Mouse (Mus musculus) layer of hippocampus, postnatal 10 days (tissue): Measurements from ENCODE around the gene Scel. TPM values are rescaled to one million over a fixed set of nuclear protein-coding genes. Genes with fewer than 3 reads are reported as not detected.

Source experiments
- DNase-seq, 2 experiments: peaks; one replicate each; pipeline ENCODE4 v3.0.0; 2021; ENCODE audit warnings: low spot score in 2 of 2
- total RNA-seq, 2 experiments: library from RNA; stranded (reverse); gene quantifications; 2 replicates each; pipeline ENCODE4 v1.2.3; 2021

Scel gene
- total RNA-seq, 2 experiments from 2014 or later = 0.67 to 0.80 TPM

GRCm38 (mm10) chr14:103509544-103509943 lies 3.6 kb upstream of the Scel start:
- DNase-seq = no peak

DNA sequence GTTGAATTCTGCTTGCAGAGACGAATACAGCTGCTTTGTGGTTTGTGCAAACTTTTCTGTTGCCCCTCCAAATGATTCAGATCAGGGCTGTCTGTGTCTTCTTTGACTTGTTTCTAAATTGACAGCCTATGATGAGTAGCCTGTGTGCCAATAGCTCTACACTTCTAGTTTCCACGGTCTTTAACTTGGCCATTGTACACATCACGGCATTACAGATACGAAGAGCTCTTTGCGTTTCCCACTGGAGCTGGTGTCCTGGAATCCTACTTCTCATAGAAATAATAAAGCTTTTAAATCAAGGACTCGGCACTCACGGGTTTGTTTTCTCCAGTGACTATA lies 300 bp downstream of the Scel start:
- DNase-seq = no peak

- no peak for DNase-seq
These were observed 2.3 kb downstream of the Scel start for GRCm38 (mm10) chr14:103515419-103515818.

DNA sequence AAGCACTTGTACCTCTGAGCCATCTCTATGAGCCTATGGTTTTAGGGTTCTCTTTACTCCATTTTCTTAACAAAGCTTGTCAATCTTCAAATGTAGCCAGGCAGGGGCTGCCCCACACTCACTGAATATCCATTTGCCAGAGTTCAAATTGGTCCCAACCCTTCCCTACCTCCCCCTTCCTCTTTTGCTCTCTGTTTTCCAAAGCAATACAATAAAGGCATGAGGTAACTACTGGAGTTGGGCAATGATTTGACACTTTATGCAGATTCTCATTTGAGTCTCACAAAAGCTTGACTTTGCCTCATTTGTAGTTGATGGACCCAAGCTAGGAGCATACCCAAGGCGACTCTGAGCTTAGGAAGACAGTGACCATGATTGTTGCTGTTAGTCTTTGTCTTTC lies 13.1 kb downstream of the Scel start:
- no peak for DNase-seq

- DNase-seq = no peak
These were observed 16.7 kb downstream of the Scel start for GRCm38 (mm10) chr14:103529733-103530367.

- DNase-seq = no peak
These were observed 18.7 kb downstream of the Scel start for GRCm38 (mm10) chr14:103531722-103532341.

GRCm38 (mm10) chr14:103535511-103536024 lies 22.4 kb downstream of the Scel start:
- DNase-seq = no peak

DNA sequence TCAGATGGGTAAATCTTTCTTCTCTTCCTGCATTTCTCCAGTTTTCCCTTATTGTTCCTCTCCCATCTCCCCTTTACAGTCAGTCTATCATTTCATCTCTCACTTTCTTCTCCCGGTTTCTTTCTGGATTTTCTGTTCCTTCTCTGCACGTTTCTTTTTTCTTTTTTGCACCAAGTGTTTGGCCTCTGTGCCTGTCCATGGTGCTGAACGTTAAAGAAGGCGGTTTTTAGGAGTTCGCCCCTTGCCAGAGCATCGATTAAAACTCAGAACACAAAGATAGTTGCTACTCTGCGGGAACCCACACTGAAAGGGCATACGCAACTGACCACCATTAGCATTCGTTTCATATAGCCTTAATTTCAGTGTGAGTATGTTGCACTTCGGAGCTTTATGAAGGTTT lies 23.2 kb downstream of the Scel start:
- DNase-seq = no peak

- peak; percentile 73 to 79 for DNase-seq
These were observed 24.4 kb downstream of the Scel start for GRCm38 (mm10) chr14:103537355-103538056.

DNA sequence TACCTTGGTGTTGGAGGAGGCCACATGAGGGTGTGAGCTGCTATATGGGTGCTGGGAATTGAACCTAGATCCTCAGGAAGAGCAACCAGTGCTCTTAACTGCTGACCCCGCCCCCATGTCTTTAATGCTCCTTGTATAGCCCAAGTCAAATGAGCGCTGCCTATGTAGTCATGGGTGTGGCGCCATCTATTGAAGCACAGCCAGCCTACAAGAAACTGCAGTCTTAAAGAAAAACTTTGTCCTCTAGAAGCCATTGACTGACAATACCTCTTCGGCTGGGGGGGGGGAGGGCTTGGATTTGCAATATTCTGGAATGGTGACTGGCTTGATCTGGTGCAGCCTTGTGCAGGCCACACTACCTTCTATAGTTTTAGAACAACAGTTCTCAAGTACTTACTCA lies 26.7 kb downstream of the Scel start:
- no peak for DNase-seq

- no peak for DNase-seq
These were observed 28.5 kb downstream of the Scel start for GRCm38 (mm10) chr14:103541679-103542078.

- no peak for DNase-seq
These were observed 30.4 kb downstream of the Scel start for GRCm38 (mm10) chr14:103543304-103544079.

GRCm38 (mm10) chr14:103545734-103546133 lies 32.6 kb downstream of the Scel start:
- DNase-seq = no peak

DNA sequence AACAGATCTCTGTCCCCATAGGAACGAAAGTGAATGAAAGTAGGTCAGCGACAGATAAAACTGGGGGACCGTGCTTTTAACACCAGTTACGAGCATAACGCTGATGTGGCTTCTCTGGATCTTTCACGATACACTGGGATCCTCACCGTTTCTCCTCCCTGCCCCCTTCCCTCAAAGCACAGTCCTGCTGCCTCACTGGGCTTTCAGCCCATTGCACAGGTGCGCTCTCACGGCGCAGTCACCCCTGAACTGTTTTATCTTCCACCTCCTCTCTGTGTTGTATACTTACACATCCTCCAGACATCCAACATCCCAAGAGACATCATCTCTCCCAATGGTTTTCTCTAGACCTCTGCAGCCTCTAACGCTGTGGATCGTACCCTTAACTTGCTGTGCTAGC lies 33.1 kb downstream of the Scel start:
- DNase-seq = no peak

GRCm38 (mm10) chr14:103548220-103548619 lies 35.1 kb downstream of the Scel start:
- no peak for DNase-seq

GRCm38 (mm10) chr14:103550480-103550879 lies 37.3 kb downstream of the Scel start:
- DNase-seq = peak; percentile 89

DNA sequence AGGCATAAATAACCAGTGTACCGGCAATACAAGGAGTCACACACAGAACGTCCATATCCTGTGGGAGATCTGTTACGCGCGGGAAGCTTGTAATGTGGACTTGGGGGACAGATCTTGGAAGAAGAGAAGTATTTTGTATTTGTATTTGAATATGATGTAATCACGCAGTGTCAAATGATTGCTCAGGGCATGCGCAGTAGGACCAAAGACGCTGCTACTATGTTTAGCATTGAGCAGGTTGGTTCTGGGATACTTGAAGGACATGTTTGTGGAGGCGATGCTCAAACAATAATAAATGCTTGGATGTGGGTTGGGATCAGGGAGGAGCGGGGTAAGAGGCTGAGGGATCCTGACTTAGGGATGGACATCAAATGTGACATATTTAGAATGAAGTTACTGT lies 37.8 kb downstream of the Scel start:
- no peak for DNase-seq

- no peak for DNase-seq
These were observed 38.8 kb downstream of the Scel start for GRCm38 (mm10) chr14:103551921-103552320.

DNA sequence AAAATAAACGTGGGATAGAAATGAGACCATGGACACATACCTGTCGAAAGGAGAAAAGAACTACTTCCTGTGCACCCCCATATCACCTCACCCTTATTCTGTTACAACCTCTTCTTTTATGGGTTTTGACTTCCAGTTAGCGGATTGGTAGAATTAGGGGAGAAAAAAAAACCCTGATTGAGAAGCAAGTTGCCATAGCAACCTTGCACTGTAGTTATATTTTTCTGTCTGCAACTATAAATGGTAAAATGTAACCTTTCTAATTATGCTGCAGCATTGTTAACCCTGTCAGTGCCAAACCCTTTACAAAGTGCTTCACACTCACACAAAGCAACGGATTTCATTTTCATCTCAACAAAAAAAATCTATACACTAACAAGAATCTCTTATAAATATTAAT lies 39.2 kb downstream of the Scel start:
- DNase-seq = no peak

DNA sequence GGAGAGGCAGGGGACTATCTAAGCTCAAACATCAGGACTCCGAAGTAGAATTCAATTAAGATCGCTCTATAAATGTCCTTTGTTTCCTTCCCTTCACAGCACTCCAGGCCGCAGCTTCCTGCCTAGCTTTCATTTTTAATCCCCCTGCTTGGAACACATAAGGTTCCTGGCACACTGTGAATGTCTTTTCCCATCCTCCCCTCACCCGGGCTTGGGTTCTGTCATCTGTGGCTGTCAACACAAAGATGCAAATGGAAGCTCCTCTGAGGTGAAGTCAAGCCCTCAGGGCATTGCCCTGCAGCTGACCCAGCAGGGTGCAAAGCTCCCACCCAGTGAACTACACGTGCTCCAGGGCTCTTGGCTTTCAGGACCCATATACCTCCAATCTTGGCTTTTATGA lies 43.5 kb downstream of the Scel start:
- DNase-seq = no peak

DNA sequence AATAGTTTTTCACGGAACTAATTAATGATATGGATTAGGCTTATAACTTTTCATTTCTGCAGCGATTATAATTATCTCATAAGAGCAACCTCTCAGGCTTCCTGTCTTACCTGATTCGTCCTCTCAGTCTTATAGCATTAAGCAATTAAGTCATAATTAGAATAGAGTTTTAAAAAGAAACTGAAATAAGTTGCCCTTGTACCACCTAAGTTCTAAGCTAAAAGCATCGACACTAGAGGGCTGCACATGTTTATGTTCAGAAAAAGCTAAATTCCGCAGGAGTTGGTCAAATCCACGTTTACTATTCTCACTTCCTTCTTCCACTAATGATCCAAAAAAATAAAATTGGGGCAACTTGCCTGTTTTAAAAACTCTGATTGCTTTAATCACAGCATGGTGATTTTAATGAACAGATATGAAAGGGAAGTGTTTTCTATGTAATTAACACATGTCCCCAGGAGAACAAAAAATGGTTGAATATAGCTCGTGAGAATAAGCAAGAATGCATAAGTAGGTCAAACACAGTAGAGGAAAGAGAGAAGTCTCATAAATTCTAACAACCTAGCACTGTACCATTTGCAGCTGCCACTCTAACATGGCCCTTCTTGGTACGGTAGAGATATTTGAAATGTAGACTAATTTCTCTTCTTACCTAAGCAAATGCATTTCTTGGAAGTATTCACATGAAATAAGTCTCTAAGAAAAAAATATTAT lies 48.4 kb downstream of the Scel start:
- no peak for DNase-seq
